Mouse (Mus musculus): ENCODE measurements around the gene St6galnac4. TPM values are rescaled to one million over a fixed set of nuclear protein-coding genes. Genes with fewer than 3 reads are reported as not detected.

The St6galnac4 gene
- polyA plus RNA-seq, 1 experiment: 7.2 TPM

GRCm38 (mm10) chr2:32608778-32609435 lies 22.0 kb downstream of the St6galnac4 start:
- DNase-seq: no peak
- peak overlapping the region; percentile 3; the same call in 1 of the 2 replicates for H3K27ac ChIP-seq (ENCODE audit: insufficient read depth, low read depth, low read length)
- WGBS: 68% methylated on average over 18 of the region's 18 CpGs
- H3K36me3 ChIP-seq (ENCODE audit: control insufficient read depth, insufficient read depth, low read length): no peaks in the 10 kb centered on the region
- TF ChIP-seq CTCF (conservative IDR thresholded peaks at IDR 0.05; ENCODE audit: insufficient read depth, insufficient read length, low read depth, low read length): no peak
- TF ChIP-seq POLR2A (IDR thresholded peaks at IDR 0.05; ENCODE audit: low read depth, low read length): no peak
- H3K27me3 ChIP-seq (replicated peaks; ENCODE audit: control insufficient read depth, insufficient read depth, low read length): no peaks in the 10 kb centered on the region
- peaks cover 2% of the 10 kb centered on the region; the same call in 1 of the 2 replicates for H3K4me1 ChIP-seq (ENCODE audit: control insufficient read depth, insufficient read depth, low read length)
- peak overlapping the region; percentile 16; the same call in 1 of the 2 replicates for H3K4me3 ChIP-seq (ENCODE audit: insufficient read depth, low read depth, low read length)

- 14% methylated on average over 23 of the region's 23 CpGs for WGBS
- Histone ChIP-seq H3K27me3 (replicated peaks; ENCODE audit: control insufficient read depth, insufficient read depth, low read length) (no peaks in the 10 kb centered on the region), H3K27ac (ENCODE audit: insufficient read depth, low read depth, low read length) (no peak overlapping the region), H3K4me1 (ENCODE audit: control insufficient read depth, insufficient read depth, low read length) (peaks cover 2% of the 10 kb centered on the region; the same call in 1 of the 2 replicates), H3K4me3 (ENCODE audit: insufficient read depth, low read depth, low read length) (peak overlapping the region; percentile 23; the same call in 1 of the 2 replicates), H3K36me3 (ENCODE audit: control insufficient read depth, insufficient read depth, low read length) (no peaks in the 10 kb centered on the region)
- DNase-seq: peak; percentile 46
- TF ChIP-seq CTCF (conservative IDR thresholded peaks at IDR 0.05; ENCODE audit: insufficient read depth, insufficient read length, low read depth, low read length) (peak; percentile 33; the same call in 1 of the 2 replicates), POLR2A (IDR thresholded peaks at IDR 0.05; ENCODE audit: low read depth, low read length) (no peak)
Measured at GRCm38 (mm10) chr2:32610610-32611229, 23.8 kb downstream of the St6galnac4 start.

GRCm38 (mm10) chr2:32612274-32612673 lies 25.4 kb downstream of the St6galnac4 start:
- no peak for TF ChIP-seq CTCF (conservative IDR thresholded peaks at IDR 0.05; ENCODE audit: insufficient read depth, insufficient read length, low read depth, low read length)
- TF ChIP-seq POLR2A (IDR thresholded peaks at IDR 0.05; ENCODE audit: low read depth, low read length): no peak
- DNase-seq: no peak
- Histone ChIP-seq H3K36me3 (ENCODE audit: control insufficient read depth, insufficient read depth, low read length) (no peaks in the 10 kb centered on the region), H3K4me1 (ENCODE audit: control insufficient read depth, insufficient read depth, low read length) (peaks cover 2% of the 10 kb centered on the region; the same call in 1 of the 2 replicates), H3K27ac (ENCODE audit: insufficient read depth, low read depth, low read length) (no peak overlapping the region), H3K4me3 (ENCODE audit: insufficient read depth, low read depth, low read length) (no peak overlapping the region), H3K27me3 (replicated peaks; ENCODE audit: control insufficient read depth, insufficient read depth, low read length) (no peaks in the 10 kb centered on the region)
- WGBS: 83% methylated on average over 26 of the region's 26 CpGs

- 97% methylated on average over 1 of the region's 1 CpGs for WGBS
- no peaks in the 10 kb centered on the region for H3K27me3 ChIP-seq (replicated peaks; ENCODE audit: control insufficient read depth, insufficient read depth, low read length)
- H3K27ac ChIP-seq (ENCODE audit: insufficient read depth, low read depth, low read length): no peak overlapping the region
- TF ChIP-seq POLR2A (IDR thresholded peaks at IDR 0.05; ENCODE audit: low read depth, low read length) (no peak), CTCF (conservative IDR thresholded peaks at IDR 0.05; ENCODE audit: insufficient read depth, insufficient read length, low read depth, low read length) (no peak)
- H3K36me3 ChIP-seq (ENCODE audit: control insufficient read depth, insufficient read depth, low read length): no peaks in the 10 kb centered on the region
- H3K4me3 ChIP-seq (ENCODE audit: insufficient read depth, low read depth, low read length): no peak overlapping the region
- DNase-seq: no peak
- 0 out of 2 replicates have a peak, but pooled peaks cover 6% of the 10 kb centered on the region for H3K4me1 ChIP-seq (ENCODE audit: control insufficient read depth, insufficient read depth, low read length)
Measured at GRCm38 (mm10) chr2:32617109-32617508, 30.2 kb downstream of the St6galnac4 start.

- Histone ChIP-seq H3K4me1 (ENCODE audit: control insufficient read depth, insufficient read depth, low read length) (0 out of 2 replicates have a peak, but pooled peaks cover 6% of the 10 kb centered on the region), H3K36me3 (ENCODE audit: control insufficient read depth, insufficient read depth, low read length) (no peaks in the 10 kb centered on the region), H3K27ac (ENCODE audit: insufficient read depth, low read depth, low read length) (no peak overlapping the region), H3K27me3 (replicated peaks; ENCODE audit: control insufficient read depth, insufficient read depth, low read length) (no peaks in the 10 kb centered on the region), H3K4me3 (ENCODE audit: insufficient read depth, low read depth, low read length) (no peak overlapping the region)
- DNase-seq: no peak
- WGBS: 93% methylated on average over 4 of the region's 4 CpGs
- TF ChIP-seq CTCF (conservative IDR thresholded peaks at IDR 0.05; ENCODE audit: insufficient read depth, insufficient read length, low read depth, low read length) (peak; percentile 48), POLR2A (IDR thresholded peaks at IDR 0.05; ENCODE audit: low read depth, low read length) (no peak)
Measured at GRCm38 (mm10) chr2:32617601-32618000, 30.7 kb downstream of the St6galnac4 start.

- Histone ChIP-seq H3K27ac (ENCODE audit: insufficient read depth, low read depth, low read length) (no peak overlapping the region), H3K27me3 (replicated peaks; ENCODE audit: control insufficient read depth, insufficient read depth, low read length) (no peaks in the 10 kb centered on the region), H3K4me1 (ENCODE audit: control insufficient read depth, insufficient read depth, low read length) (0 out of 2 replicates have a peak, but pooled peaks cover 6% of the 10 kb centered on the region), H3K4me3 (ENCODE audit: insufficient read depth, low read depth, low read length) (no peak overlapping the region), H3K36me3 (ENCODE audit: control insufficient read depth, insufficient read depth, low read length) (no peaks in the 10 kb centered on the region)
- no peak for DNase-seq
- 57% methylated on average over 9 of the region's 9 CpGs for WGBS
- no peak for TF ChIP-seq POLR2A (IDR thresholded peaks at IDR 0.05; ENCODE audit: low read depth, low read length)
- no peak for TF ChIP-seq CTCF (conservative IDR thresholded peaks at IDR 0.05; ENCODE audit: insufficient read depth, insufficient read length, low read depth, low read length)
Measured at GRCm38 (mm10) chr2:32618051-32618450, 31.2 kb downstream of the St6galnac4 start.

All from kidney, adult 2 months (tissue).